Mouse (Mus musculus) yolk sac, embryonic 10.5 days (tissue): ENCODE data around the gene Rrp1.
A peak's percentile ranks its signal among the peaks of the same experiment; 100 is the strongest.
"Not testable (repeated sequence)": the region's sequence is repeated elsewhere in the genome, so short reads cannot be mapped to it uniquely, and the experiment has no call there.

Experiments
- DNase-seq: peaks from one replicate; pipeline ENCODE4 v3.0.0-alpha.2; 2017; ENCODE audit warnings: low spot score

The Rrp1 gene

GRCm38 (mm10) chr10:78425181-78426041 is 12.6 kb upstream of the Rrp1 start, which contains the start of gene Cstb:
Gene Cstb, plus strand, starts transcription at chr10:78425669.
- DNase-seq: peak; percentile 92

GRCm38 (mm10) chr10:78422614-78423013 is 9.8 kb upstream of the Rrp1 start:
- DNase-seq: no peak

GRCm38 (mm10) chr10:78420929-78421328 is 8.1 kb upstream of the Rrp1 start:
- DNase-seq: no peak

- DNase-seq: no peak
Measured at GRCm38 (mm10) chr10:78418791-78419190, 5.9 kb upstream of the Rrp1 start.

GRCm38 (mm10) chr10:78417888-78418287 is 5.0 kb upstream of the Rrp1 start:
- no peak for DNase-seq

GRCm38 (mm10) chr10:78414936-78415335 is 2.1 kb upstream of the Rrp1 start:
- DNase-seq: not testable (repeated sequence)

GRCm38 (mm10) chr10:78413152-78413520 is 293 bp upstream of the Rrp1 start:
- DNase-seq: no peak

- DNase-seq: no peak
Measured at GRCm38 (mm10) chr10:78411851-78412250, 992 bp downstream of the Rrp1 start.

- DNase-seq: no peak
Measured at GRCm38 (mm10) chr10:78409035-78409788, 3.6 kb downstream of the Rrp1 start.

- no peak for DNase-seq
Measured at GRCm38 (mm10) chr10:78407132-78407531, 5.7 kb downstream of the Rrp1 start.

GRCm38 (mm10) chr10:78406152-78406551 is 6.7 kb downstream of the Rrp1 start:
- no peak for DNase-seq

GRCm38 (mm10) chr10:78402301-78402922 is 10.4 kb downstream of the Rrp1 start:
- DNase-seq: no peak

- DNase-seq: no peak
Measured at GRCm38 (mm10) chr10:78401127-78401526, 11.7 kb downstream of the Rrp1 start.

GRCm38 (mm10) chr10:78399090-78399657 is 13.7 kb downstream of the Rrp1 start:
- no peak for DNase-seq

- DNase-seq: no peak
Measured at GRCm38 (mm10) chr10:78396625-78396885, 16.3 kb downstream of the Rrp1 start.

GRCm38 (mm10) chr10:78395819-78396624 is 16.8 kb downstream of the Rrp1 start:
- DNase-seq: peak; percentile 84

GRCm38 (mm10) chr10:78395377-78395776 is 17.5 kb downstream of the Rrp1 start:
- no peak for DNase-seq

- DNase-seq: peak; percentile 50
Measured at GRCm38 (mm10) chr10:78392072-78392471, 20.8 kb downstream of the Rrp1 start.

GRCm38 (mm10) chr10:78390982-78391470 is 21.8 kb downstream of the Rrp1 start:
- no peak for DNase-seq

- DNase-seq: no peak
Measured at GRCm38 (mm10) chr10:78388216-78388980, 24.4 kb downstream of the Rrp1 start.

GRCm38 (mm10) chr10:78385520-78385919 is 27.3 kb downstream of the Rrp1 start:
- DNase-seq: no peak
